Mouse (Mus musculus) CH12.LX (cell line): Measurements from ENCODE around the gene Pip5k1a. TPM values are rescaled to one million over a fixed set of nuclear protein-coding genes. Genes with fewer than 3 reads are reported as not detected.

Source experiments
- DNase-seq: peaks from one replicate; pipeline ENCODE4 v3.0.0-alpha.2; 2013; ENCODE audit errors: extremely low read depth
- H3K27ac ChIP-seq: 2 replicates; pipeline ENCODE4 v1.5.1; 2012; ENCODE audit warnings: low read depth, mild to moderate bottlenecking, control low read depth, moderate library complexity; ENCODE audit not compliant: insufficient read depth
- H3K27me3 ChIP-seq: replicated peaks from 2 replicates; pipeline ENCODE3; 2012; ENCODE audit warnings: inconsistent platforms
- H3K36me3 ChIP-seq, 2 experiments: replicated peaks in 1 of 2; 2 replicates each; pipeline versions ENCODE3 to v1.6.1; 2012; ENCODE audit warnings: inconsistent platforms in 1 of 2, low read length in 1 of 2, mild to moderate bottlenecking in 1 of 2, mixed read lengths in 1 of 2, moderate library complexity in 1 of 2; ENCODE audit not compliant: control insufficient read depth in 1 of 2, insufficient read depth in 1 of 2
- H3K4me1 ChIP-seq, 2 experiments: 2 replicates each; pipeline ENCODE4 v1.6.1; 2012; ENCODE audit warnings: inconsistent platforms in 1 of 2, moderate library complexity in 1 of 2; ENCODE audit not compliant: insufficient read depth in 2 of 2, control insufficient read depth in 1 of 2
- H3K4me2 ChIP-seq: 2 replicates; pipeline ENCODE4 v1.6.1; 2012; ENCODE audit warnings: low read depth, mild to moderate bottlenecking, control low read depth; ENCODE audit not compliant: poor library complexity, insufficient read depth, severe bottlenecking
- H3K4me3 ChIP-seq, 3 experiments: fragments of 150-350 bp in 1 of 3; sonication (generic) in 1 of 3; replicated peaks in 1 of 3; 2 replicates each; pipeline versions ENCODE3 to v1.5.1; 2011 to 2012; ENCODE audit warnings: low read depth in 2 of 3, low read length in 2 of 3, mild to moderate bottlenecking in 2 of 3, moderate library complexity in 2 of 3, control low read depth in 1 of 3, improper control_type of control experiment in 1 of 3, inconsistent platforms in 1 of 3, mixed read lengths in 1 of 3; ENCODE audit not compliant: poor library complexity in 1 of 3
- H3K79me2 ChIP-seq: replicated peaks from 2 replicates; pipeline ENCODE4 v1.6.1; 2012; ENCODE audit warnings: mild to moderate bottlenecking, moderate library complexity; ENCODE audit not compliant: control insufficient read depth, poor library complexity, insufficient read depth, severe bottlenecking; ENCODE audit errors: extremely low read depth
- H3K9ac ChIP-seq: 2 replicates; pipeline ENCODE4 v1.6.1; 2012; ENCODE audit warnings: low read depth, mild to moderate bottlenecking, control low read depth, moderate library complexity; ENCODE audit not compliant: insufficient read depth
- H3K9me3 ChIP-seq: replicated peaks from 2 replicates; pipeline ENCODE3; 2012; ENCODE audit warnings: low read length, inconsistent platforms, mixed read lengths
- BHLHE40 ChIP-seq: IDR thresholded peaks from 2 replicates; pipeline ENCODE4 v1.6.1; 2011; ENCODE audit warnings: mild to moderate bottlenecking, low read depth, low read length, improper control_type of control experiment
- CHD2 ChIP-seq: IDR thresholded peaks from 2 replicates; pipeline ENCODE4 v1.6.1; 2011; ENCODE audit warnings: low read length, improper control_type of control experiment
- E2F4 ChIP-seq: IDR thresholded peaks from 2 replicates; pipeline ENCODE4 v1.6.1; 2011; ENCODE audit warnings: low read depth, low read length, improper control_type of control experiment; ENCODE audit not compliant: insufficient replicate concordance
- EP300 ChIP-seq: IDR thresholded peaks from 2 replicates; pipeline ENCODE4 v1.6.1; 2011; ENCODE audit warnings: low read length, improper control_type of control experiment
- HCFC1 ChIP-seq: IDR thresholded peaks from 2 replicates; pipeline ENCODE4 v1.6.1; 2012; ENCODE audit warnings: low read depth, mild to moderate bottlenecking, inconsistent platforms, low read length, improper control_type of control experiment
- JUN ChIP-seq: IDR thresholded peaks from 2 replicates; pipeline ENCODE4 v1.6.1; 2011; ENCODE audit warnings: low read depth, mild to moderate bottlenecking, low read length, improper control_type of control experiment, moderate library complexity; ENCODE audit not compliant: insufficient read depth
- MAFK ChIP-seq: IDR thresholded peaks from 2 replicates; pipeline ENCODE4 v1.6.1; 2011; ENCODE audit warnings: low read length, improper control_type of control experiment; ENCODE audit not compliant: insufficient replicate concordance
- MAX ChIP-seq: IDR thresholded peaks from 2 replicates; pipeline ENCODE4 v1.6.1; 2011; ENCODE audit warnings: low read length, improper control_type of control experiment
- MEF2A ChIP-seq: IDR thresholded peaks from 2 replicates; pipeline ENCODE4 v1.6.1; 2014; ENCODE audit warnings: low read depth, mild to moderate bottlenecking, inconsistent platforms, low read length, improper control_type of control experiment, borderline replicate concordance
- MYC ChIP-seq: IDR thresholded peaks from 2 replicates; pipeline ENCODE4 v1.6.1; 2011; ENCODE audit warnings: low read depth, mild to moderate bottlenecking, improper control_type of control experiment, low read length
- PAX5 ChIP-seq: IDR thresholded peaks from 2 replicates; pipeline ENCODE4 v1.6.1; 2012; ENCODE audit warnings: low read length, inconsistent platforms, mixed read lengths
- POLR2A ChIP-seq: IDR thresholded peaks from 2 replicates; pipeline ENCODE4 v1.6.1; 2011; ENCODE audit warnings: low read depth, mild to moderate bottlenecking, improper control_type of control experiment, low read length
- POLR2AphosphoS2 ChIP-seq: IDR thresholded peaks from 2 replicates; pipeline ENCODE4 v1.6.1; 2011; ENCODE audit warnings: low read depth, low read length, improper control_type of control experiment
- SIN3A ChIP-seq: IDR thresholded peaks from 2 replicates; pipeline ENCODE4 v1.6.1; 2012; ENCODE audit warnings: low read length, improper control_type of control experiment, inconsistent platforms
- SMC3 ChIP-seq: IDR thresholded peaks from 2 replicates; pipeline ENCODE4 v1.6.1; 2011; ENCODE audit warnings: low read depth, low read length, improper control_type of control experiment
- TCF12 ChIP-seq: IDR thresholded peaks from 2 replicates; pipeline ENCODE4 v1.6.1; 2014; ENCODE audit warnings: low read depth, mild to moderate bottlenecking, inconsistent platforms, low read length, improper control_type of control experiment
- UBTF ChIP-seq: IDR thresholded peaks from 2 replicates; pipeline ENCODE4 v1.6.1; 2012; ENCODE audit warnings: low read depth, mild to moderate bottlenecking, inconsistent platforms, low read length, improper control_type of control experiment, moderate library complexity
- USF1 ChIP-seq: IDR thresholded peaks from 2 replicates; pipeline ENCODE4 v1.6.1; 2014; ENCODE audit warnings: low read depth, mild to moderate bottlenecking, inconsistent platforms, low read length, improper control_type of control experiment
- USF2 ChIP-seq: conservative IDR thresholded peaks from 2 replicates; pipeline ENCODE4 v1.6.1; 2011; ENCODE audit warnings: low read depth, low read length, improper control_type of control experiment
- dilution Hi-C: fragments of 300-500 bp; cut with MboI; formaldehyde crosslinking; loops from 2 replicates; pipeline ENCODE4 v1.14.3; 2020; ENCODE audit warnings: low sequenced_read_pairs; ENCODE audit not compliant: extremely low pct_unique_long_range_greater_than_20kb, extremely low pct_ligation_motif_present
- in situ Hi-C: fragments of 300-500 bp; cut with MboI; formaldehyde crosslinking; loops from 3 replicates; pipeline ENCODE4 v1.14.3; 2019; ENCODE audit warnings: low sequenced_read_pairs, low pct_ligation_motif_present, low pct_unique_long_range_greater_than_20kb, mixed read lengths
- polyA plus RNA-seq: library from polyadenylated mRNA; unstranded; fragments of >175 nt; gene quantifications from 2 replicates; pipeline ENCODE4 v1.2.1, GENCODE M21; 2012; ENCODE audit warnings: low read depth; ENCODE audit not compliant: insufficient read length
- total RNA-seq, 2 experiments: library from RNA; depleted of rRNA; stranded (reverse); fragments of 300-350 nt in 1 of 2; fragments of >200 nt in 1 of 2; gene quantifications; 2 replicates each; pipeline ENCODE4 v1.2.3; 2012 to 2014

The Pip5k1a gene
- total and polyA plus RNA-seq, 3 experiments = 21.5 to 35.8 (median 34.1) TPM

DNA sequence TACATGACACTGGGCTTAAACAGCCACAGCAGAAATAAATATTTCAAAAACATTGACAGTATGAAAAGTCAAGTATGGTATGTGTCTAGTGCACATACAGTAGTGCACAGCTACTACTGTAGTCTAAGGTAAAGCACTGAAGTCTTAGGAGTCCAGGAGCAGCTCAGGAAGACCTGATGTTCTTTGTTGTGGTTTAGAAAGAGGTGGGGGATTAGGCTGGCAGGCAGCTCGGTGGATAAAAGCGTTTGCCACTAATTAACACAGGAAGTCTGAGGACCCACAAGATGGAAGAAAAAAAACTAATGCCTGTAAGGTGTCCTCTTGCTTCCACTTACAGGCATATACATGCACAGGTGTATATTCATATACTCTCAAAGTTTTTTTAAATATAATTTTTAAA lies 5.9 kb downstream of the Pip5k1a start:
- Histone ChIP-seq H3K36me3 (peaks cover 4 to 63% of the 10 kb centered on the region in 2 experiments), H3K9me3 (no peaks in the 10 kb centered on the region), H3K9ac (no peak overlapping the region), H3K27me3 (no peaks in the 10 kb centered on the region), H3K4me3 (no peak overlapping the region), H3K27ac (no peak overlapping the region), H3K4me1 (peaks cover 3 to 23% of the 10 kb centered on the region in 2 experiments; a peak in 3 of 4 replicates), H3K79me2 (peaks cover 66% of the 10 kb centered on the region), H3K4me2 (no peak overlapping the region)
- DNase-seq = no peak
- dilution Hi-C loops = no loop called here
- in situ Hi-C loops = no loop called here
- TF ChIP-seq UBTF (no peak), SIN3A (no peak), EP300 (no peak), E2F4 (no peak), BHLHE40 (no peak), MYC (no peak), TCF12 (no peak), JUN (no peak), MEF2A (no peak), USF2 (no peak), HCFC1 (no peak), POLR2AphosphoS2 (no peak), MAX (no peak), PAX5 (no peak), POLR2A (no peak), MAFK (no peak), SMC3 (no peak), USF1 (no peak), CHD2 (no peak)

DNA sequence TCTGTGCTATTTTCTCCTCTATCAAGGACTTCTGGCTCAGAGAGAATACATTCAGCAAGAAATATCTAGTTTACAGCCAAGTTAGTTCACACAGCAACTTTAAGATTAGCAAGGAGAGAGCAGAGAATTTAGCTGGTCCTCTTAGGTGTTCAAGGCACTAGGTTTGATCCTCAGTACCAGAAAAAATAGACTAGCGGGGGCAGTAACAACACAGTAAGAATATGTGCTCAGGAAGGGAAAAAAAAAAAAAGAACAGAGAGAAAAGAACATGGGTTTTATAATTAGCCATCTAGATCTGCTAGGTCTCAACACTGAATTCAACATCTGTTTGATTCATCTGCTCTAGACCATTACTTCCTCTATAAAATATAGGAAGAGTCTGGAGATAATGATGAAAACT lies 18.7 kb downstream of the Pip5k1a start:
- no peak overlapping the region for H3K9ac ChIP-seq
- dilution Hi-C loops = no loop called here

More for the DNA sequence above, 18.7 kb downstream of the Pip5k1a start:
- Histone ChIP-seq H3K27me3 (no peaks in the 10 kb centered on the region), H3K27ac (no peak overlapping the region), H3K79me2 (peaks cover 6% of the 10 kb centered on the region), H3K36me3 (peaks cover 0 to 47% of the 10 kb centered on the region in 2 experiments), H3K9me3 (no peaks in the 10 kb centered on the region), H3K4me2 (no peak overlapping the region), H3K4me1 (no peaks in the 10 kb centered on the region), H3K4me3 (no peak overlapping the region)
- no peak for DNase-seq
- in situ Hi-C loops = no loop called here
- no peak for TF ChIP-seq USF2
